Mouse (Mus musculus) brain, adult 2 months (tissue): ENCODE measurements at regions not wholly inside any gene's neighbourhood (a gene's known extent, or its start where the extent isn't known, plus 50 kb on each side); places are given as distances from the start of the nearest gene placed in this dataset.
A peak's percentile ranks its signal among the peaks of the same experiment; 100 is the strongest.
"Not testable (repeated sequence)": the region's sequence is repeated elsewhere in the genome, so short reads cannot be mapped to it uniquely, and the experiment has no call there.

Experiments
- DNase-seq: peaks from one replicate; pipeline ENCODE4 v3.0.0; 2011; ENCODE audit warnings: low read depth, low spot score

DNA sequence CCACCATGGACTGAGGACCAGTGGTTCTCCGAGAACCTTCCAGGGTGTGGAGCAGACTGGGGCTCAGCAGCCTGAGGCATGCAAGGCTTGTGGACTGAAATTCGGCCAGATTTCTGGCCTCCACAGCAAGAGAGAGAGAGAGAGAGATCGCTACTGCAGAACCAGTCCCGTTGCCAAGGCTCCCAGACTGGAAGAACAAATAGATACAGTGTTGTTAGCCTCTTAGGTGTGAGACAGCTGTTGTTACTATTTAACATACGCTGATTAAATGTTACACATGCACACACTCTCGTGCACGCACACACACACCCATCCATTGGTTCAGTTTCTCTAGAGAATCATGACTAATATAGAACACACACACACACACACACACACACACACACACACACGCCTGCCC, 133.4 kb upstream of the Ajap1 start:
- DNase-seq, result peak; percentile 62

DNA sequence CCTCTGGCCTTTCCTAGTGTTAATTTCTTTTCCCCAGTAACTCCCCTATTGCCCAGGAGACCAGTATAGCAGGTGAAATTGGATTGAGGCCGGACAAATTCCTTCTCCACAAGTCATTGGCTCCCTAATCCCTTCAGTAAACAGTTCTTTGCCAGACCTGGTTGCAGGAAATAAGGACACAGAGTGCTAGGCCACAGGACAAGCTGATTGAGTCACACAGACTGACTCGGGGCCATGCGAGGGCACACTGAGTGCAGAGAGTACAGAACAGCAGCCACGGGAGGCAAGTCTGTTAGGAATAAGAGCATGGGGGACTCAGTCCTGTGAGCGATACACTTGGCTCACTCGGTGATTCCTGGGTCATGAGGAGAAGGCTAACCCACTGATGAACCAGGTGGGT, 134.3 kb upstream of the Ajap1 start:
- DNase-seq, result no peak

DNA sequence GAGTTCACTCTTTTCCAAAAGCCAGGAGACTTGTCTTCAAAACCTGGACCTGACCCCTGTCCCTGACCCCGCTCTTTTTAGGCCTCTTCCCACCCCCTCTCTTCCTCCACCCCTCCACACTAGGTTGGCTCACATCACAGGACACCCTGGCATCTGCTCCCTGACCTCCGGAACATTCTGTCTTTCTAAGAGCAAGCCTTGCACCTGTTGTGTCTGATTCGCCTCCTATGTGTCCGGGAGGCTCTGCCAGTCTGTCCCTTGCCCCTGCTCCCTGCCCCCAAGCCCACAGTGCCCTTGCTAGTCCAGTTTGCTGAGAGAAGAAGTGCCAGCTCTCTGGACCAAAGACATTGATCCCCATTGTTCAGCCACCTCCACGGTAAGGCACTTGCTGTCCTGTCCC, 138.3 kb upstream of the Ajap1 start:
- DNase-seq, result no peak

DNA sequence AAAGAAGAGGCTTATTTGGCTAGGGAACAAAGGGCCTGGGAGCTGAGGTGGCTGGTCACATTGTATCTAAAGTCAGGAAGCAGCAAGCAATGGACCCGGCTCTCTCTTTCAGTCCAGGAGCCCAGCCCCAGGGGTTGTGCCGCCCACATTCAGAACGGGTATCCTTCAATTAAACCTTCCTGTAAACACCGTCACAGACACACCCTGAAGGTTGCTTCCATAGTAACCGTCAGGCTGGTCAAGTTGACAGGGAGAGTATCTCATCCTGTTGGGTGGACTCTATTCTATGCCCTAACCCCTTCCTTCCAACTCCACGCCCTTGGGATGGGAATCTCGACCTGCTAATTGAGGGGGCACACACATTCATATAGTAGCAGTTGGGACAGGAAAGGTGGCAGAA, 148.6 kb upstream of the Ajap1 start:
- no peak for DNase-seq

DNA sequence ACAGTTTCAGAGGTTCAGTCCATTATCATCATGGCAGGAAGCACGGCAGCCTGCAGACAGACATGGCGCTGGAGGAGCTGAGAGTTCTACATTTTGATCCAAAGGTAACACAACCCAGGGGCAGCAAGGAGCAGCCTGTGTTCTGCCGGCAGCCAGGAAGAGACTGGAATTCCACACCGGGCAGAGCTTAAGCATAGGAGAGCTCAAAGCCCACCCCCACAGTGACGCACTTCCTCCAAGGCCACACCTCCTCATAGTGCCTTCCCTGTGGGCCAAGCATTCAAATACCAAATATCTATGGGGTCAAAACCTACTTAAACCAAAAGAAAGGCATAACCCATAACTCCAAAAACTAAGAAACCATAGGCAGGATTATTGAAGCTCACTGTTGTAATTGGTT, 149.4 kb upstream of the Ajap1 start:
- no peak for DNase-seq

DNA sequence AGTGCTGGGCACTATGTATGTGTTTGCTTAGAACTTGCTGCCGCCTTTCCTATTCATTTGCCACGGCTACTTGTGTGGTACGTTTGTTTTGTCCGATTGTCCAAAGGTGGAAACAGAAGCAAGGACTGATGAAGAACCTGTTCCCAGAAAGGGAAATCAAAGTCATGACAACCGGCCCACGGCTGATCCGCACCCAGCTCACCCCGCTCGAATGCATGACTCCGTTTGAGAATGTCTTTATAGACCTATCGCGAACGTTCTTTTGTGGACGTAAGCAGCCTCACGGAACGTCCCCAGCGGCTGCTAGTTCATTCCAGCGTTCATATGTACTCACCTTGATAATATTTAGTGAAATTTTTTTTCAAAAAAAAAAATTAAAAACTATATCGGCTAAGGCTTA, 149.9 kb upstream of the Ajap1 start:
- no peak for DNase-seq

DNA sequence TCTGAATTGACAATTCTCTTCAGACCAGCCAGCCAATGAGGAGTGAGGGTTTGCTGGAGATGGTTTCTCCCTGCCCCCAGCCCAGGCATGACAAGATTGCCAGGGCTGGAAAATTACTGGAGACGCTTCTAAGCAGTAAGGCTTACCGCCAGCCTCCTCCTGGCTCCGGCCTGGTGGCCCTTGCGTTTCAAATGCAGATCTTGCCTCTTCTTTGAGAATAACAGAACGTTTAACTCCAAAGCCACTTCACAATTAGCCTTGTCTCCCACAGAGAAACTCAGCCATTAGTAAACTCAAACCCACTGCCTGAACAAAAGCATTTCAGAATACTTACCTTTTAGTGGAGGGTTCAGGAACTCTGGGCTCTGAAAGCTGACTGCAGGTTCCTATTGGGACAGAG, 150.6 kb upstream of the Ajap1 start:
- peak; percentile 26 for DNase-seq

DNA sequence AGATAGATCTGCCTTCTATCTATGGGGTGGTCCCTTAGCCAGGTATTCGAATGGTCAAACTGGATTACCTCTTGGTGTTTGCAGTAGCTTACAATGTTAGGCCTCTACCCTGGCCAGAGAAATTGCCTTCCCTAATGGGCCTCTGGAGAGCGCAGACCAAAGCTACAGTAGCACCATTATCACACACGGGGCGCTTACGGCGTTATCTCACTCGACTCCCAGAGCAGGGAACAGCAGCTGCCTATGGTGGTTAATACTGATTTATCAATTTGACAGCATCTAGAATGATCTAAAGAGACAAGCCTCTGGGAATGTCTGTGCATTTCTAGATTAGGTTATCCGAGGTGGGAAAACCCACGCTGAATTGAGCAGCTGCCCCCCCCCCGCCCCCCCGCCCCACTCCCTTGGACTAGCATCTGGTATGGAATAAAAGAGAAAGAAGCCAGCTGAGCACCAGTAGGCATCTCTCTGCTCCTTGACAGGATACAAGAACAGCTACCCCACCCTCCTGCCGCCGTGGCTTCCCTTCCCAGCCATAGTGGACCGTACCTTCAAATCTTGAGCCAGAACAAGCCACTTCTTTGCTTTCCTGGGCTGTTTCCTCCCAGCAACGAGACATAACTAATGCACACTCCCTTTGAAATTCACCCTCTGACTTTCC, 151.7 kb upstream of the Ajap1 start:
- DNase-seq, result no peak

DNA sequence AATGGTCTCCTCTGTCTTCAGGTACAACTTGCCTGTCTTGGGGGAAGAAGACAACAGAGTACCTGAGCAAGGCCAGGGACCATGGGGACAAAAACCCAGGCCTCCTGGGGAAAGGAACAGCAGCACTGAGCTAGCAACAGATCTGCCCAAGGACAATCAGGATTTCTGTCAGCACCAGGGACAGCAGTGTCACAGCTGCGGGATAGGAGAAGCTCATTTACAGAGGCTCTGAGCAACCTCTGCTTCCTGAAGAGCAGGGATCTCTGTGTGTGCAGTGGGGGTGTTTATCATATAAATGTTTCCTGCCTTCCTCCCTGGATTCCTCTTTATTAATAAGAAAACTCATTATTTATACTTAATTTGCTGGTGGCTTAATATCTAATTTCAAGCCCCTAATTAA, 155.4 kb upstream of the Ajap1 start:
- DNase-seq, result no peak

DNA sequence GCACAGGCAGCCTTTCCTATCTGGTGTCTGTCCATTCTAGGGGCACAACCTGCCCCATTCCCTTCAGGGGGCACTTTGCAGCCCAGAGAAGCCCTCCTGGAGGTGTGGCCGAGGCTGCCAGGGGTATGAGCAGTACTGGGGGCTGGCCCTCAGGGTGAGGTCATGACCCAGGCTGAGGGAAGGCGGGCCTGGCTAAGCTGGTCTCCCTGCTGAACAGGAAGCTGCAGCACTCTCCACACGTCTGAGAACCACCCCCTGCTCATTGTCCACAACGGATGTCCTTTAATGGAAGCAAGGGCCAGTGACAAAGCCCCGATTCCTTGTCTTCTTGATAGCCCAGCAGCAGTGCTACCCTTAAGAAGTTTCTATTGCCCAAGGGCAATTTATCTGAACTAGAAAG, 169.2 kb upstream of the Ajap1 start:
- no peak for DNase-seq

DNA sequence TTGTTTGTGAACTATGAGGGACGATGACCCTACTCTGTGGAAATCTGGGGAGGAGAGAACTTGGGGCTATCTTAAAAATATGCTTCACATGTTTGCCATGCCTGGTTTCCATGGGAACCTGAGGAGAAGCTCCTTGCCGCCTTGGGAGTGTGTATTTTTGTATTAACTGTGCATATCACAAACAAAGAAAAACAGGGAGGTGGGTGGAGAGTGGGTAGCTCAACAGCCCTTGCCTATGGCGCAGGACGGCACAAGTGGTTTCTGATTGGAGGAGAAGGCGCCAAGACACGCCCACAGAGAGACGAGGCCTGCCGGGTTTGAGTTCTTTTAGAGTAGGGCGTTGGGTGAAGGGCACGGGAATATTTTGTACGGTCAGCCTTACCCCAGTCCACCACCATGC, 170.2 kb upstream of the Ajap1 start:
- DNase-seq, result peak; percentile 80

DNA sequence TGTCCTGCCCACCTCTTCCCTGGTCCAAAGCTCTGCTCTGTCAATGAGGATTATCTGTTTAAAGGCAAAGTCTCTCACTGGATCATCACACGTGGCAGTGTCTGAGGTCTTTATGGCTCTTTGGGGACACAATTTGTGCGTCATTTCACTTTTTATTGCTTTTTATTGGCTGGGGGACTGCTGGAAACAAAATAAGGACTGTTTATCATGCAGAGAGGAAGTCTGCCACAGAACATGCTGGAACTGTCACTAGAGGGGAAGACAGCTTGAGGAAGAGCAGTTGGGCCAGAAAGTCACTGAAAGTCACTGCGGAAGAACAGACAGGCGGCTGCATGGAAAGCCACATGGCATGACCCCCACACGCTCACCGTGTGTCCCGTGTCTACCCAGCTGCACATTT, 180.1 kb upstream of the Ajap1 start:
- DNase-seq, result no peak

DNA sequence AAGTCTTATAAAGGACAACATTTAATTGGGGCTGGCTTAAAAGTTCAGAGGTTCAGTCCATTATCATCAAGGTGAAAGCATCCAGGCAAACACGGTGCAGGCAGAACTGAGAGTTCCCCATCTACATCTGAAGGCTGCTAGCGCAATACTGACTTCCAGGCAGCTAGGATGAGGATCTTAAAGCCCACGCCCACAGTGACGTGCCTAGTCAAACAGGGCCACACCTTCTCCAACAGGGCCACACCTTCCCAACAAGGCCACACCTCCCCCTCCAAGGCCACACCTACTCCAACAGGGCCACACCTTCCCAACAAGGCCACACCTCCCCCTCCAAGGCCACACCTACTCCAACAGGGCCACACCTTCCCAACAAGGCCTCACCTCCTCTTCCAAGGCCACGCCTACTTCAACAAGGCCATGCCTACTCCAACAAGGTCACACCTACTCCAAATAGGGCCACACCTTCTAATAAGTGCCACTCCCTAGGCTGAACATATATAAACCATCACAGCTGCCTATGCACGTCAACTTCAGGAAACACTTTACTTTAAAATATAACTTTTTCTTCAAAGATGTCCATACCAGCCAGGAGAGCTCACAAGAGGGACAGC, 184.1 kb upstream of the Ajap1 start:
- DNase-seq, result not testable (repeated sequence)

DNA sequence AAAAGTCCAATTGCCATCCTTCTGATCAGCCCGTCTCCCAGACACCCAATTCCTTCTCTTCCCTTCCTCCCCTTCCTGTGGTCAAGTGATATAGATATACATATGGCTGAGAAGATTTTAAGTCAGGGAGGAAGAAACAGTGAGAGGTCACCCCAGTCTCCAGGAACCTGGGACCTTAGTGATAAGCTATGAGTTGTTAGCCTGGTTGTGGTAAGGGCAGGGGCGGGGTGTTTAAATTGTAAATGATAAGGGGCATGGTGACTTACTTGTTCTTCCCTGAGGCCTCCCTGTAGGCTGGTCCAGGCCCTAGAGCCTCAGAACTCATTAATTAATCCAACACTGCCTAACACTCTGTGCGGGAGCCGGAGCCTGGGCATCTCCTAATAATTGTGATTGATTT, 186.5 kb upstream of the Ajap1 start:
- DNase-seq, result no peak

DNA sequence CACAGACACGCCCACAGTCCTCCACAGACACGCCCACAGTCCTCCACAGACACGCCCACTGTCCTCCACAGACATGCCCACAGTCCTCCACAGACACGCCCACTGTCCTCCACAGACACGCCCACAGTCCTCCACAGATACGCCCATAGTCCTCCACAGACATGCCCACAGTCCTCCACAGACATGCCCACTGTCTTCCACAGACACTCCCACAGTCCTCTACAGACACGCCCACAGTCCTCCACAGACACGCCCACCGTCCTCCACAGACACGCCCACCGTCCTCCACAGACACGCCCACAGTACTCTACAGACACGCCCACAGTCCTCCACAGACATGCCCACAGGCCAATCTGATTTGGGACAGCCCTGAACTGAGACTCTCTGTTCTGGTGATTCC, 187.6 kb upstream of the Ajap1 start:
- DNase-seq, result no peak

DNA sequence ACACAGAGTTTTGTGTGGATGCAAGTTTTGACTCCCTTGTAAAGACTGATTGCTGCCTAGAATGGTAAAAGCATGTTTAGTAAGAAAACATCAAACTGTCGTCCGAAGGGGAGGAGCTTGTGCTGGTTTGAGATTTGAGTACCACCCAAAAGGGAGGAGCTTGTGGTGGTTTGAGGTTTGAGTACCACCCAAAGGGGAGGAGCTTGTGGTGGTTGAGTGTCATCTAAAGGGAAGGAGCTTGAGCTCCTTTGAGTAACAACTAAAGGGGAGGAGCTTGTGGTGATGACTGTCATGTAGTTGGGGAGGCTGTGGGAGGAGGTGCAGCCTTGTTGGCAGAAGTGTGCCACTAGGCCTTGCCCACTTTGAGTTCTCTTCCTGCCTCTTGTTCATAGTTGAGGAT, 192.8 kb upstream of the Ajap1 start:
- no peak for DNase-seq

DNA sequence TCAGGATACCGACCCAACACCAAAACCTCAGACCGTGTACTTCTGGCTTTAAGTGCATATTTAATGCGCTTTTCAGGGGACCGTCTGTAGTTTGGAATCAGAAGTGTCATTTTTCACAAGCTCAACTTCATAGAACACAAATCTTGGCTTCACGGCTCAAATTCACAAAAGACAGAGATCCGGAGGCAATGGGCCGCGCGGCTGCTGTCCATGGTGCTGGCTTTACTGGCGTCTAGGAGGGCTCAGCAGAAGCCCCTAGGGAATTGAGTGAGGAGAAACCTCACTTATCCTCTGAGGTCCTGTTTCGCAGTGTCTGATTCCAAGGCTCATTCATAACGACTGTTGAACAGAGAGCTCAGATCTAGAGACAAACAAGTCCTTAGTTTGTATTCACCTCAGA, 196.5 kb upstream of the Ajap1 start:
- no peak for DNase-seq

DNA sequence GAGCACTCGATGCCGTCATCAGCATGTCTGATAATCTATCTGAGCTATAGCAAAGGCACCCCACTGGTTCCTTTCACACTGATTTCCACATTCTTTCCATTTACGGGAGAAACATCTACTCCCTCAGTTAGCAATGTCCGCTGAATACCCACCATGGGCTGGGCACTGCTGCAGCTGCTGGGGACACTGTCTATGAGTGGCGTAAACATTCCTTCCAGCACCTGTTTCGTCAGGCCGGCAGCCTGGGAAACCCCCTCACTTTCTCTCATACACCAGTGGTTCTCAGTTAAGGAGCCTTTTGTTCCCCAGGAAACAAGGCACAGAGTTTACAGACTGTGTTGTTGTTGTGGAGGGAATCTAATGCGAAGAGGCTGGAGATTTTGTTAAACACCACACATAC, 205.8 kb upstream of the Ajap1 start:
- DNase-seq, result no peak

DNA sequence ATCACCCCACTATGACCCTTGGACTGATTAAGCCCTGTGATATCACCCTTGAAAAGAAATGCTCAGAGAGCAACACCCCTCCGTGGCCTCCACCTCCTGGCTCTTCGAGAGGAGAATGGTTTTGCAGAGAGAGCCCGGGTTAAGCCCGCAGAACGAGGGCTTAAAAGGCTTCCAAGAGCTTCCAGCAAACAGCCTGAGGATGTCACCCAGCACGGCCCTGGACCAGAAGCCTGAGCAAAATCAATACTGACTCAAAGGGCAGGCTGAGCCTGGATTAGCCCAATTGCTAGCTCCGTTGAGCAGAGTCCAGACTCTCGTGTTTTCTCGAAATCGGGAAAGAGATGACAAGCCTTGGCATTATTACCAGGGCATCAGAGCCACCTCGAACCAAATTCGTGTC, 211.3 kb upstream of the Ajap1 start:
- no peak for DNase-seq

DNA sequence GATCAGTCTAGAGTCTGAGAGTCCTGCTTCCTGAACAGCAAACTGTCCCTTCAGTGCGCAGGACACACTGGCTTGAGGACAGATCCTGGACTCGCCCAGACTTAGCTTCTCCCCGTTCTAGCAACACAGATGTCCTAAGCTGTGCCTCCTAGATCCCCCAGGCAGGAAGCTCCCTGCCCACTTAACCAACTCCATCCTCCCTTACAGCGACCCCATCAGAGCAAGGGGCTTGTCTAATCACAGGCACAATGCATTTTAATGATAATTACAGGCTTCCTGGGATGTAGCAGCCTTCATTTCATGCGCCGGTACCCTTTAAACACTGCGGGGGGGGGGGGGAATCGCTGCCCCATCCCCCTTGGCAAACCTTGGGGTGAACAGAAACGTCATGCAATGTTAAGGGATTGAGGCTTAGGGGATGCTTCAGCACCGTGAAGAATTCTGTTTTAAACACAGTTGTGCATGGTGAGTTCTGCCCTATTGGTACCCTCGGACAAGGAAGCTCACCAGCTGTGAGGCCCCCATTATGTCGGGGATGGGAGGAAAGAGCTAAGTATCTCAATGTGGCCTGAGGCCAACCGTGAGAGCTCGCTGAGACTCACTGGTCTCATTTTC, 213.9 kb upstream of the Ajap1 start:
- DNase-seq, result no peak

DNA sequence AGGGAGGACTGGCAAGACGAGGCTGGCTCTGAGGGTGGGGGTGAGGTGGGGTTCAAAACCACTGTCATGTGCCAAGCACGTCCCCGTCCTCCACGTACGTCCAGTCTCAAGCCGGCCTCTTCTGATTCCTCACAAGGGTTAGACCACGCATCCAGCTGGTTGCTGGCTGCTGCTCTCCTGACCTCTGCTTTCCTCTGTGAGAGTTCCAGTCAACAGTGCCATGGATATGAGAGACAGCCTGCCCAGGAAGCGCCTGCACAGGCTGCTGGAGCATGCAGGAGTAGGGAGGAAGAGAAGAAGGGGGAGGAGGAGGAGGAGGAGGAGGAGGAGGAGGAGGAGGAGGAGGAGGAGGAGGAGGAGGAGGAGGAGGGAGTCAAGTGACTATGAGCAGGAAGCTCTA, 224.6 kb upstream of the Ajap1 start:
- no peak for DNase-seq

DNA sequence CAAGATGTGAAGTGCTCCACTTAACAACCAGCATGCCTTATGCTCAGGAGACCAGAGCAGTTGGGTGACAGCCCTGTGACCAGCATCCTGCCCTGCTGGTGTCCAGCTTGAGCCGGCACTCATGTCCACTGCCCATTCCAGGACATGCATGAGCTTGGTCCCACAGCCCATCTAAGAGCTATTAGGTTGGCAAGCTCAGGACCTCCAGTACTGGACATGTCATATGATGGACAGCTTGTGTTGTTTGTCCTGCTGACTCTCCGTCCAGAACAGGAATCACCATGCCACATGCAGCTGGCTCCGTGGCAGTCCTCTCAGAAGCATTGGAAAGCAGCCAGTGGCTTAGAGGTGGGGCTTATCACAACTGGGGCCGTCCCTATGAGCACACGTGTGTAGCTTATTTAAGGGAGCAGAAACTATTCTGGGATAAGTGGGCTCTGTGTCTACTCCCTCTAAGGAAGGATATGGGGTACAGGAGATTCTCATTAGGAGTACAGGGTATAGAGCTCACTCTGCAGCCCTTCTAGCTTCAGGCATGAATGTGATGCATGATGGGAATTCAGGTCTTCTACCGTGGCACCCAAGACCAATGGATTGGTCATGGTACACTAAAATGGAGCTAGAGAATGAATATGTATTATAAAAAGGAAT, 232.5 kb upstream of the Ajap1 start:
- no peak for DNase-seq

DNA sequence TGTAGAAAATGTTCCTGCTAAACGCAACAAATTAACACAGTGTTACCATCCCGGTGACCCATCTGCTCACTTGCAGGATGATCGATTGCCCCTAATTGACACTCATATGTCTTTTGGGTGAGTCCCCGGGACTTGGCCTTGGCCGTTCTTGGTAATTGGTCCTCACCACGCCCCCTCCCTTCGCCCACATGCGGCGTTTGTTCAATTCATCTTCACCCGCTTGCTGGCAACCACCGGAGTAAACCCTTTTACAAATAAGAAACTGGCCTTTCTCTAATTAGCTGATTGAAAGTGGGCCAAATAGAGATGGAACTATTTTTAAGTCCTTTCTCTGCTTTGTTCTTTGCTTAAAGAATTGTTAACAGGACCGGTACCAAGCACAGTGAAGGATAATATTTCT, 234.7 kb upstream of the Ajap1 start:
- DNase-seq, result no peak
